Mouse (Mus musculus): ENCODE measurements around the gene Thada. TPM values are rescaled to one million over a fixed set of nuclear protein-coding genes. Genes with fewer than 3 reads are reported as not detected.
"Not testable (repeated sequence)": the region's sequence is repeated elsewhere in the genome, so short reads cannot be mapped to it uniquely, and the experiment has no call there.

The Thada gene
- total RNA-seq, 2 experiments from 2014 or later = 12.2 to 15.7 TPM

DNA sequence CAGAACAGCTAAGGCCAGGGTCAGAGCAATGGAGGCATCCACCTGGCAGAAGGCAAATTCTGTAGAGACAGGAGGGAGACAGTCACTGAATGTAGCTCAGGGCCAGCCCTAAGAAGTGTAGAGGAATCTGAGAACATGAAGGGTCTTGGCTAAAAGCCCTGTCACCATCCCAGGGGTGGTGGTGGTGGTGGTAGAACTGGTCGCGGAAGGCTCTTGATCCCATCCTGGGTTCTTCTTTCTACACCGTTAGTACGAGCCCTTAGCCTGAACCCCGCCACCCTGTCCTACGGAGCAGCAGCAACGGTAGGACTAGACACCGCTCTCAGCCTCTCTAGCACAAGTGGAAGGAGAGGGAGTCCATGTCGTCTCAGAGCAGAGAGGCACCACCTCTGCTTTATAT, 272.6 kb downstream of the Thada start:
- no peak for DNase-seq (ENCODE audit: extremely low spot score in 1 of 2, low spot score in 1 of 2)

GRCm38 (mm10) chr17:84191946-84192345, 274.1 kb downstream of the Thada start:
- no peak for DNase-seq (ENCODE audit: extremely low spot score in 1 of 2, low spot score in 1 of 2)

GRCm38 (mm10) chr17:84190885-84191284, 275.1 kb downstream of the Thada start:
- DNase-seq (ENCODE audit: extremely low spot score in 1 of 2, low spot score in 1 of 2) = peak; percentile 68 to 97

DNA sequence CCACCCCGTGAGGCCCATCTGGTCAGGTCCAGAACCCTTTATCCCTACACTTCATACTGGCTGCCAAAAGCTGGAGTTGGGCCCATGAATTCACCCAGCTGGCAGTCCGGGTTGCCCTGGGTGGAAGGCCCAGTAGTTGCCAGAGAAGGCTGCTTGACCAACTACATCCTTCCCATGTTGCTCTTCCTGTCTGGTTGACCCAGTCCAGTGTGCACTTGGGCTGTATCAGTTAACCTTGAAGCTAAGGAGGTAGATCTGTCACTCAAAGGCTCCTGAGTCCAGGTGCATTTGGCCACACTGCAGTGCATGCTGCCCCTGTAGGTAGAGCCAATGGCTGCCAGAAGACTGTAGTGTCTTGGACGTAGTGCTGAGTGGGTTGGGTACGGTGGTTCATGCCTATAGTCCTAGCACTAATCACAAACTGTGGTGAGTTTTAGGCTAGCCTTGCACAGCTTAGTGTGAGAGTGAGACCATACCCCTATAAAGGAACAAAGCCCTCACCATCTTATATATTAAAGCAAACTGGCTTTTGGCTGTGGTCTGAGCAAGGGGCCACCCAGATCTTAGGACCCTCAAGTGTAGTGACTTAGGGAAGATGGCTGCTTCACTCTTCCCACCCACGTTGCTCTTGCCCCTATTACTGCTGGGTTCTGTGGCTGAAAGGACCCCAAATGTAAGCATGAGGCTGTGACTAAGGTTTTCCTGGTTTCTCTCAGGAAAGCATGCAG, 276.7 kb downstream of the Thada start:
- DNase-seq (ENCODE audit: extremely low spot score in 1 of 2, low spot score in 1 of 2) = no peak

GRCm38 (mm10) chr17:84188374-84188961, 277.5 kb downstream of the Thada start:
- peak; percentile 47 to 59 for DNase-seq (ENCODE audit: extremely low spot score in 1 of 2, low spot score in 1 of 2)

GRCm38 (mm10) chr17:84187727-84188373, 278.2 kb downstream of the Thada start, which contains the start of gene Zfp36l2:
TSS of gene Zfp36l2 (minus strand) at chr17:84187947.
- peak; percentile 69 to 71 for DNase-seq (ENCODE audit: extremely low spot score in 1 of 2, low spot score in 1 of 2)

- not testable (repeated sequence) for DNase-seq (ENCODE audit: extremely low spot score in 1 of 2, low spot score in 1 of 2)
Observed at GRCm38 (mm10) chr17:84187264-84187663, 278.7 kb downstream of the Thada start.

GRCm38 (mm10) chr17:84186451-84187202, 279.4 kb downstream of the Thada start:
- DNase-seq (ENCODE audit: extremely low spot score in 1 of 2, low spot score in 1 of 2) = no peak

- peak in 1 of 2 experiments; percentile 55 for DNase-seq (ENCODE audit: extremely low spot score in 1 of 2, low spot score in 1 of 2)
Observed at GRCm38 (mm10) chr17:84185581-84186450, 280.2 kb downstream of the Thada start.

DNA sequence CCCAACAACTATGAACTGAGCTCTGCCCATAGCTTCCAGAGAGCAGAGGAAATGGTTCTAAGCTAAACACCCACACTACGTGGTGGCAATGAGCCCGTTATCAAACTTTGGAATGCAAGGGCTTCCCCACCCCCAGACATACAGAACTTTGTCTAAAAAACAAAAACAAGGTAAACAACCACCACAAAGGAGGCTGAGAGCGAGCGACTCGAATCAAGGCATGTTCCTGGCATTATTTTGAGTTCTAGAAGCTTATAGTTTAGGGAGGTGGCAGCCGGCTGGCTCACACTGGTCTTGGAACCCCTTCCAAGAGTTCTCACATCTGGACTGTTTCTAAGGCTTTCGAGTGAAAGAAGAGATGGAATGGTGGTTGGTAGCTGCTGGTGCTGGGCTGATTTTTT, 281.0 kb downstream of the Thada start:
- DNase-seq (ENCODE audit: extremely low spot score in 1 of 2, low spot score in 1 of 2) = no peak

- DNase-seq (ENCODE audit: extremely low spot score in 1 of 2, low spot score in 1 of 2) = peak in 1 of 2 experiments; percentile 35
Observed at GRCm38 (mm10) chr17:84183291-84183781, 282.7 kb downstream of the Thada start.

DNA sequence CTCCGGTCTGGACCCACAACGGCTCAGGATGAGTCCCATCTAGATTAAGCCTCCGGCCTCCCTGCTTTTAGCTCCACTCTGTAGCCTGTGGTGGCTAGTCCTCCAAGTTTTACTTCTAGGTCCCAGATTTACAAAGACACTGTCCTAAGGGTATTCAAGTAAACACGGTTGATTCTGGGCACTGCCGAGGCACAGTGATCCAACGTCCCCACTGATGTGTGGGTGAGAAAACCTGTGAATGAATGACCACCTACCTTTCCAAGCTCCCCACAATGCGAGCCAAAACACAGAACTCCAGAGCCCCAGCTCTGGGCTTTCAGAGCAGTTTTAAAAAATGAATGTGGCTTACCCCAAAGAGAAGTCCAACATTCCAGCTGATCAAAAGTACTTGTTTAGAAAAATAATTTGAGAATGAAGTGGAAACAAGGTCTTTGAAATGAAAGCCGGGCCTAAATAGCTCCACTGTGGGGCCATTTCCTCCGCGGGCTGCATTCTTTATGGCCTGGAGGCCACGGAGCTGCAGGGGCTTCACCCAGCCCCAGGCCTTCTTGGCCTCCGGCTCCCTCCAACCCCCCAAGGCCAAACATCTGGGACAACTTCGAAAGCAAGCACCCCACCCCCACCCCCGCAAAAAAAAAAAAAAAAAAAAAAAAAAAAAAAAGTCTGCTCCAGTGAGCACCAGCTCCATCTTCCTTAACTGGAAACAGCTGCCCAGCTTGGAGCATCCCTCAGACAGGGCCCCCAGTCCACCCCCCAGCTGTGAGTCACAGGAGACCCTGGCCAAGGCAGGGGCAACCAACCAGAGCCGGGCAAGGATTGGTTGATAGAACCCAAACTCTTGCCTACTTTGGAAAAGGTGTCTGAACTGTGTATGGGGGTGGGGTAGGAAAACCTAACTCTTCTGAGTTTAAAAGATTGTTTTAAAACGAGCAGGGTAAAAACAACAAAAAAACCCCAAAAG, 283.4 kb downstream of the Thada start:
- DNase-seq (ENCODE audit: extremely low spot score in 1 of 2, low spot score in 1 of 2) = no peak

GRCm38 (mm10) chr17:84181502-84182310, 284.3 kb downstream of the Thada start:
- no peak for DNase-seq (ENCODE audit: extremely low spot score in 1 of 2, low spot score in 1 of 2)

DNA sequence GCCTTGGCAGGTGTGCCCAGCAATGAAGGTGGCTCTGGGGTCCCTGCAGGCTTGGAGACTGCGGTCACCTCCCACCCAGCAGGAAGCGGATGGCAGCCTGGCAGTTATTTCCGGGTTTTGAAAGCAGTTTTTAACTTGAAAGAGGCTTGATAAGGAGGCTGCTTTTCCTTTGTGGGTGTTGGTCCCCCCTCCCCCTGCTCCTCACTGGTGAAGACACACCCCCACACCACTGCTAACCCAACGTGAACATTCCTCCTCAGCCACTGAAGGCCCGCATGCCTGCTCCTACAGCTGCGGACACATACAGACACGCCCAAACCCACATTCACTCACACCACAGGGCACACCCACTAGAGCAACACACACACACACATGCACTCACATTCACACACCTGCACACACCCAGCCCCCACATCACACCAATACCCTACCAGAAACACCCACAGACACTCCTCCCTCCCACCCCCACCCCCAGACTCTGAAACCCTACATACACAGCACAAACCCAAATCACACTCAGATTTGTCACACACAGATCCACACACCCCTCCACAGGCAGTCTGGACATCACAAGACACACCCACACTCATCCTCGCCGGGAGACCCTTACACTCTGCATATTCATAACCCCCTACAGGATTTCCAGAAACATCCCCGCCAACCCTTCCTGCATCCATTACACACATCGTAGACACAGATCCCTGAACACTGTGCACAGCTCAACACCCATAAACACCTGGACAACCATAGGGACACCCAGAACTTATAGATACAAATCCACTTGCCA, 285.1 kb downstream of the Thada start:
- DNase-seq (ENCODE audit: extremely low spot score in 1 of 2, low spot score in 1 of 2) = no peak

GRCm38 (mm10) chr17:84179973-84180365, 286.0 kb downstream of the Thada start:
- DNase-seq (ENCODE audit: extremely low spot score in 1 of 2, low spot score in 1 of 2) = no peak

GRCm38 (mm10) chr17:84179026-84179972, 286.7 kb downstream of the Thada start:
- no peak for DNase-seq (ENCODE audit: extremely low spot score in 1 of 2, low spot score in 1 of 2)
